Mouse (Mus musculus) embryonic facial prominence, embryonic 12.5 days (tissue): ENCODE data around the gene Calcb. TPM values are rescaled to one million over a fixed set of nuclear protein-coding genes. Genes with fewer than 3 reads are reported as not detected.

Experiments
- ATAC-seq: fragments of 200-750 bp; cut with Nextera tagmentation; 2 replicates; pipeline ENCODE4 v1.8.0; 2017; ENCODE audit not compliant: insufficient number of reproducible peaks, insufficient read depth, low FRiP score, low TSS enrichment
- H3K27ac ChIP-seq: fragments of 300-500 bp; sonication (generic); 2 replicates; pipeline ENCODE4 v1.5.1; 2016; ENCODE audit warnings: mild to moderate bottlenecking
- H3K27me3 ChIP-seq: fragments of 300-500 bp; sonication (generic); 2 replicates; pipeline ENCODE4 v1.6.1; 2016; ENCODE audit warnings: mild to moderate bottlenecking, moderate library complexity
- H3K36me3 ChIP-seq: fragments of 300-500 bp; sonication (generic); 2 replicates; pipeline ENCODE4 v1.6.1; 2016; ENCODE audit warnings: mild to moderate bottlenecking
- H3K4me1 ChIP-seq: fragments of 300-500 bp; sonication (generic); 2 replicates; pipeline ENCODE4 v1.6.1; 2016
- H3K4me2 ChIP-seq: fragments of 300-500 bp; sonication (generic); replicated peaks from 2 replicates; pipeline ENCODE4 v1.6.1; 2016; ENCODE audit warnings: mild to moderate bottlenecking, moderate library complexity
- H3K4me3 ChIP-seq: fragments of 300-500 bp; sonication (generic); 2 replicates; pipeline ENCODE4 v1.5.1; 2016; ENCODE audit warnings: mild to moderate bottlenecking
- H3K9ac ChIP-seq: fragments of 300-500 bp; sonication (generic); 2 replicates; pipeline ENCODE4 v1.6.1; 2016; ENCODE audit warnings: mild to moderate bottlenecking, moderate library complexity
- H3K9me3 ChIP-seq: fragments of 300-500 bp; sonication (generic); 2 replicates; pipeline ENCODE4 v1.6.1; 2016; ENCODE audit warnings: mild to moderate bottlenecking, moderate library complexity
- whole genome bisulfite sequencing: fragments of 180-500 bp; shearing (Covaris S2); methylation state at CpG from one replicate; pipeline ENCODE4 v1.1.7; 2016; 5-methylcytosine and 5-hydroxymethylcytosine counted together
- polyA plus RNA-seq: library from polyadenylated mRNA; unstranded; fragments of >200 nt; fragmentation: Nextera tagmentation; extraction: Ambion mirVana; gene quantifications from 2 replicates; pipeline ENCODE4 v1.2.1, GENCODE M21; 2016

Calcb gene
- polyA plus RNA-seq, 1 experiment from 2014 or later: 0.28 TPM

GRCm38 (mm10) chr7:114754626-114755025 is 36.2 kb downstream of the Calcb start:
- no peak for ATAC-seq
- whole genome bisulfite sequencing: 72% methylated on average over 8 of the region's 8 CpGs
- Histone ChIP-seq H3K9ac (no peak overlapping the region), H3K27ac (no peak overlapping the region), H3K4me1 (no peaks in the 10 kb centered on the region), H3K27me3 (no peaks in the 10 kb centered on the region), H3K36me3 (no peaks in the 10 kb centered on the region), H3K4me2 (no peak overlapping the region), H3K9me3 (no peaks in the 10 kb centered on the region), H3K4me3 (no peak overlapping the region)

- Histone ChIP-seq H3K9ac (no peak overlapping the region), H3K27ac (no peak overlapping the region), H3K9me3 (no peaks in the 10 kb centered on the region), H3K4me1 (no peaks in the 10 kb centered on the region), H3K4me3 (no peak overlapping the region), H3K4me2 (no peak overlapping the region), H3K36me3 (no peaks in the 10 kb centered on the region), H3K27me3 (no peaks in the 10 kb centered on the region)
- no peak for ATAC-seq
- WGBS: 86% methylated on average over 2 of the region's 2 CpGs
Measured at GRCm38 (mm10) chr7:114762660-114763059, 44.2 kb downstream of the Calcb start.

- Histone ChIP-seq H3K4me1 (no peaks in the 10 kb centered on the region), H3K9ac (no peak overlapping the region), H3K9me3 (no peaks in the 10 kb centered on the region), H3K36me3 (no peaks in the 10 kb centered on the region), H3K4me3 (no peak overlapping the region), H3K4me2 (no peak overlapping the region), H3K27me3 (no peaks in the 10 kb centered on the region), H3K27ac (no peak overlapping the region)
- ATAC-seq: no peak
- 69% methylated on average over 3 of the region's 3 CpGs for WGBS
Measured at GRCm38 (mm10) chr7:114765273-114765672, 46.8 kb downstream of the Calcb start.

- no peak for ATAC-seq
- H3K27ac ChIP-seq: no peak overlapping the region
- WGBS: 90% methylated on average over 3 of the region's 3 CpGs
Measured at GRCm38 (mm10) chr7:114766523-114766922, 48.1 kb downstream of the Calcb start.

DNA sequence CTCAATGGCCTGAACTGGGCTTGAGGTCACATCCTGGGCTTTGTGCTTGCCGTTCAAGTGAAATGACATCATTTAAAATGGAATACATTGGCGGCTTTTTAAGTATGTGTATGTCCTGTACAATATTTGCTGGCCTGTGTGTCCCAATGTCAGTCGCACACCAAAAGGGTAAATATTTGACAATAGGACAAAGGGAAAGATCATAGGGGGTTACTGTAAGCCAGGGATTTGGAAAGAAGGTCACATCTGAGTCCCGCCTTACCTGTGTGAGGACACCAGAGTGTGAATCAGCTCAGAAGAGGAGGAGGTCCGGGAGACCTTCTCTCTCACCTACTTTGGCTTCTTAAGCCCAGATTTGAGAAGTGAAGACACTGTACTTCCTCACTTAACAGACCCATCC is 50.1 kb downstream of the Calcb start:
- H3K9ac ChIP-seq: no peak overlapping the region
- no peak for ATAC-seq
- 86% methylated on average over 5 of the region's 5 CpGs for WGBS

More at GRCm38 (mm10) chr7:114766523-114766922, 48.1 kb downstream of the Calcb start:
- Histone ChIP-seq H3K9me3 (no peaks in the 10 kb centered on the region), H3K4me2 (no peak overlapping the region), H3K4me1 (no peaks in the 10 kb centered on the region), H3K4me3 (no peak overlapping the region), H3K27me3 (no peaks in the 10 kb centered on the region), H3K36me3 (no peaks in the 10 kb centered on the region), H3K9ac (no peak overlapping the region)

GRCm38 (mm10) chr7:114769041-114769440 is 50.6 kb downstream of the Calcb start:
- no peak for ATAC-seq
- Histone ChIP-seq H3K4me1 (no peaks in the 10 kb centered on the region), H3K27ac (no peak overlapping the region)

More for the DNA sequence above, 50.1 kb downstream of the Calcb start:
- no peak overlapping the region for H3K27ac ChIP-seq
- H3K4me1 ChIP-seq: no peaks in the 10 kb centered on the region
- no peaks in the 10 kb centered on the region for H3K36me3 ChIP-seq
- no peak overlapping the region for H3K4me2 ChIP-seq
- no peaks in the 10 kb centered on the region for H3K9me3 ChIP-seq
- no peak overlapping the region for H3K4me3 ChIP-seq
- no peaks in the 10 kb centered on the region for H3K27me3 ChIP-seq

DNA sequence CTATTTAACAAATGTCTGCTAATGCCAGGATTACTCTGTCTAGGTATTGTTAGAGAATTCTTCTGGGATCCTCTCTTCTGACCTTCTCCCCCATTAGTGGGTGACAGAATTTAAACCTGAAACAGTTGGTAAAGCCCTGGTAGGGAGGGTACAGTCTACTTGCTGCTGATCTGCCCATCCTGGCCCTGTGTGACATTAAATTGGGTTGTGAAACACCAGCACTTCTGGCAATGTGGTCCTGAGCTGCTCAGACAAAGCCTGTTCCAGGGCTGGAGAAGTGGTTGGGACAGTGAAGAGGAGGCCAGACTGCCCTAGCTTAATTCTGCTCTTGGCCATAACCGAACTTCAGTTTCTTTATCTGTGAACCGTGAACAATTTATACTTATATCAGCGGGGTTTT is 52.1 kb downstream of the Calcb start:
- 90% methylated on average over 3 of the region's 3 CpGs for WGBS
- Histone ChIP-seq H3K9me3 (no peaks in the 10 kb centered on the region), H3K4me1 (no peaks in the 10 kb centered on the region), H3K4me2 (no peak overlapping the region), H3K27ac (no peak overlapping the region), H3K36me3 (no peaks in the 10 kb centered on the region), H3K4me3 (no peak overlapping the region), H3K9ac (no peak overlapping the region), H3K27me3 (no peaks in the 10 kb centered on the region)
- ATAC-seq: no peak

More at GRCm38 (mm10) chr7:114769041-114769440, 50.6 kb downstream of the Calcb start:
- Histone ChIP-seq H3K36me3 (no peaks in the 10 kb centered on the region), H3K4me2 (no peak overlapping the region), H3K9me3 (no peaks in the 10 kb centered on the region), H3K4me3 (no peak overlapping the region), H3K27me3 (no peaks in the 10 kb centered on the region), H3K9ac (no peak overlapping the region)
- 78% methylated on average over 4 of the region's 4 CpGs for WGBS

DNA sequence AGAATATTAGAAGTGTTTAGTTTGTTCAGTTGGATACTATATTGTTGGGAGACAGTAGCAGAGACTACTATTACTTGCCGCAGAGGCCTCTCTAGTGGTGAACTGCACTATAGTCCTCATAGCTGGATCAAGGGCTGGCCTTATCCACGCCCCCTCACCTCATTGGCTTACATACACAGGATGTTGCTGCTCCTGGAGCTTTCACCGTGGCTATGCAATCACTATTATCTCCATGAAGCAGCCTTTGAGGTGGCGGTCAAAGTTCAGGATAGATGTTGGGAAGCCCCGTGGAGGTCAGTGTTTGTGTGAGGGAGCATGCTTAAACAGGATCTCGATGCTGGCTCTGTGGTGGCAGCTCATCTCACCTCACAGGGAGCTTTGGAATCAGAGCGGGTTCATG is 53.4 kb downstream of the Calcb start:
- ATAC-seq: no peak
- no peak overlapping the region for H3K4me3 ChIP-seq
- no peak overlapping the region for H3K9ac ChIP-seq
- no peaks in the 10 kb centered on the region for H3K27me3 ChIP-seq
- H3K4me2 ChIP-seq: no peak overlapping the region
- no peaks in the 10 kb centered on the region for H3K36me3 ChIP-seq
- no peaks in the 10 kb centered on the region for H3K4me1 ChIP-seq
- no peak overlapping the region for H3K27ac ChIP-seq
- 74% methylated on average over 7 of the region's 7 CpGs for WGBS
- no peaks in the 10 kb centered on the region for H3K9me3 ChIP-seq

Other genes with a start within 250 kb of the Calcb start
- 2.8 and 3.1 TPM in 2 replicates for gene Cyp2r1, start 155.7 kb upstream of the Calcb start, polyA plus RNA-seq
- 23.6 and 25.7 TPM in 2 replicates for gene Calca, start 82.3 kb upstream of the Calcb start, polyA plus RNA-seq
- 5.7 and 7.0 TPM in 2 replicates for gene Insc, start 25.1 kb downstream of the Calcb start, polyA plus RNA-seq